Mouse (Mus musculus): ENCODE measurements around the gene Zbtb7b.
A peak's percentile ranks its signal among the peaks of the same experiment; 100 is the strongest.

The Zbtb7b gene

GRCm38 (mm10) chr3:89337062-89337720 lies 57.4 kb downstream of the Zbtb7b start:
- no peak for DNase-seq (ENCODE audit: low read depth, low spot score)

- DNase-seq (ENCODE audit: low read depth, low spot score) = no peak
Measured at GRCm38 (mm10) chr3:89336529-89336928, 58.0 kb downstream of the Zbtb7b start.

- no peak for DNase-seq (ENCODE audit: low read depth, low spot score)
Measured at GRCm38 (mm10) chr3:89333053-89333452, 61.5 kb downstream of the Zbtb7b start.

- DNase-seq (ENCODE audit: low read depth, low spot score) = no peak
Measured at GRCm38 (mm10) chr3:89332476-89332875, 62.1 kb downstream of the Zbtb7b start.

- no peak for DNase-seq (ENCODE audit: low read depth, low spot score)
Measured at GRCm38 (mm10) chr3:89332013-89332412, 62.6 kb downstream of the Zbtb7b start.

- no peak for DNase-seq (ENCODE audit: low read depth, low spot score)
Measured at GRCm38 (mm10) chr3:89331561-89331960, 63.0 kb downstream of the Zbtb7b start.

- DNase-seq (ENCODE audit: low read depth, low spot score) = peak; percentile 75
Measured at GRCm38 (mm10) chr3:89330948-89331347, 63.6 kb downstream of the Zbtb7b start.

- DNase-seq (ENCODE audit: low read depth, low spot score) = no peak
Measured at GRCm38 (mm10) chr3:89330346-89330745, 64.2 kb downstream of the Zbtb7b start.

GRCm38 (mm10) chr3:89328623-89329022 lies 66.0 kb downstream of the Zbtb7b start:
- DNase-seq (ENCODE audit: low read depth, low spot score) = no peak

Measured in mesoderm, embryonic 11.5 days (tissue).